Mouse (Mus musculus): Measurements from ENCODE around the gene Chmp6. TPM values are rescaled to one million over a fixed set of nuclear protein-coding genes. Genes with fewer than 3 reads are reported as not detected.
A peak's percentile ranks its signal among the peaks of the same experiment; 100 is the strongest.

Gene Chmp6
- total and polyA plus RNA-seq, 3 experiments = 58.3 to 76.7 TPM; not detected in 1

GRCm38 (mm10) chr11:119954749-119955337 lies 41.6 kb downstream of the Chmp6 start (continued):
- no peak for TF ChIP-seq USF2 (IDR thresholded peaks at IDR 0.05; ENCODE audit: borderline replicate concordance in 1 of 2, insufficient read depth in 1 of 2, low read depth in 1 of 2, low read length in 2 of 2)
- TF ChIP-seq EP300 (IDR thresholded peaks at IDR 0.05; ENCODE audit: low read depth in 1 of 2, low read length in 2 of 2) = 0 out of 4 replicates have a peak, but pooled peaks of 1 of the 2 experiments have one; percentile 34

GRCm38 (mm10) chr11:119955432-119955831 lies 42.2 kb downstream of the Chmp6 start:
- no peak for TF ChIP-seq POLR2A (IDR thresholded peaks at IDR 0.05; ENCODE audit: control insufficient read depth in 1 of 2, insufficient read depth in 1 of 2, low read depth in 1 of 2, low read length in 2 of 2, poor library complexity in 1 of 2)
- TF ChIP-seq EP300 (IDR thresholded peaks at IDR 0.05; ENCODE audit: low read depth in 1 of 2, low read length in 2 of 2) = peak in 1 of 2 experiments; percentile 36; a peak in 1 of 4 replicates
- no peak for TF ChIP-seq CTCF (IDR thresholded peaks at IDR 0.05 in 2 of 3, conservative IDR thresholded peaks at IDR 0.05 in 1 of 3; ENCODE audit: control insufficient read depth in 1 of 3, insufficient read depth in 1 of 3, low read depth in 2 of 3, low read length in 3 of 3, poor library complexity in 1 of 3, severe bottlenecking in 1 of 3)
- no peak for TF ChIP-seq MAX (IDR thresholded peaks at IDR 0.05; ENCODE audit: low read length)
- Histone ChIP-seq H3K27ac (ENCODE audit: control insufficient read depth, low read depth, low read length) (no peak overlapping the region), H3K36me3 (ENCODE audit: control insufficient read depth in 1 of 2, insufficient read depth in 2 of 2, low read length in 2 of 2) (peaks cover 0 to 39% of the 10 kb centered on the region in 2 experiments; a peak in 2 of 4 replicates), H3K27me3 (ENCODE audit: control insufficient read depth in 1 of 2, insufficient read depth in 2 of 2, low read length in 2 of 2) (no peaks in the 10 kb centered on the region), H3K4me1 (ENCODE audit: control insufficient read depth in 1 of 2, insufficient read depth in 2 of 2, low read length in 2 of 2) (peaks cover 33 to 43% of the 10 kb centered on the region in 2 experiments), H3K9ac (ENCODE audit: control insufficient read depth, low read depth, low read length, poor library complexity, severe bottlenecking) (no peak overlapping the region), H3K9me3 (replicated peaks; ENCODE audit: insufficient read depth, low read length) (no peaks in the 10 kb centered on the region), H3K4me3 (ENCODE audit: control insufficient read depth in 1 of 2, insufficient read depth in 1 of 2, low read depth in 2 of 2, low read length in 2 of 2) (no peak overlapping the region), H3K79me2 (ENCODE audit: control insufficient read depth, insufficient read depth, low read length, poor library complexity) (no peaks in the 10 kb centered on the region; the same call in 1 of the 2 replicates)
- peak; percentile 35 for DNase-seq (ENCODE audit: low read depth, low spot score)

- H3K4me3 ChIP-seq (ENCODE audit: control insufficient read depth in 1 of 2, insufficient read depth in 1 of 2, low read depth in 2 of 2, low read length in 2 of 2) = no peak overlapping the region
- no peak for TF ChIP-seq TBP (IDR thresholded peaks at IDR 0.05; ENCODE audit: low read depth, low read length)
- no peak for TF ChIP-seq BHLHE40 (IDR thresholded peaks at IDR 0.05; ENCODE audit: borderline replicate concordance, low read depth, low read length)
- TF ChIP-seq GABPA (IDR thresholded peaks at IDR 0.05; ENCODE audit: low read depth, low read length) = no peak
- no peak for TF ChIP-seq MAX (IDR thresholded peaks at IDR 0.05; ENCODE audit: low read length)
- TF ChIP-seq MXI1 (IDR thresholded peaks at IDR 0.05; ENCODE audit: low read depth, low read length) = no peak
- TF ChIP-seq E2F4 (IDR thresholded peaks at IDR 0.05; ENCODE audit: borderline replicate concordance, low read depth, low read length) = no peak
- no peak for TF ChIP-seq POLR2A (IDR thresholded peaks at IDR 0.05; ENCODE audit: control insufficient read depth in 1 of 2, insufficient read depth in 1 of 2, low read depth in 1 of 2, low read length in 2 of 2, poor library complexity in 1 of 2)
- TF ChIP-seq NRF1 (IDR thresholded peaks at IDR 0.05; ENCODE audit: insufficient read depth, low read depth, low read length, poor library complexity, severe bottlenecking) = no peak
- no peak for TF ChIP-seq JUND (IDR thresholded peaks at IDR 0.05; ENCODE audit: low read depth, low read length)
- no peak for TF ChIP-seq ELF1 (IDR thresholded peaks at IDR 0.05; ENCODE audit: low read depth, low read length)
- H3K9ac ChIP-seq (ENCODE audit: control insufficient read depth, low read depth, low read length, poor library complexity, severe bottlenecking) = no peak overlapping the region
- no peak overlapping the region for H3K27ac ChIP-seq (ENCODE audit: control insufficient read depth, low read depth, low read length)
- H3K9me3 ChIP-seq (replicated peaks; ENCODE audit: insufficient read depth, low read length) = no peaks in the 10 kb centered on the region
- H3K27me3 ChIP-seq (ENCODE audit: control insufficient read depth in 1 of 2, insufficient read depth in 2 of 2, low read length in 2 of 2) = no peaks in the 10 kb centered on the region
- peaks cover 33 to 42% of the 10 kb centered on the region in 2 experiments for H3K4me1 ChIP-seq (ENCODE audit: control insufficient read depth in 1 of 2, insufficient read depth in 2 of 2, low read length in 2 of 2)
- peaks cover 0 to 39% of the 10 kb centered on the region in 2 experiments; a peak in 2 of 4 replicates for H3K36me3 ChIP-seq (ENCODE audit: control insufficient read depth in 1 of 2, insufficient read depth in 2 of 2, low read length in 2 of 2)
- no peaks in the 10 kb centered on the region; the same call in 1 of the 2 replicates for H3K79me2 ChIP-seq (ENCODE audit: control insufficient read depth, insufficient read depth, low read length, poor library complexity)
- DNase-seq (ENCODE audit: low read depth, low spot score) = no peak
Measured at GRCm38 (mm10) chr11:119956590-119956989, 43.3 kb downstream of the Chmp6 start.
